ENCODE assay signal across 8 mouse cellular contexts in genomic region chr4:114647689-114648088, GRCm38 (mm10).
DNase-seq lines count a peak whose midpoint lies in the region; ATAC-seq and TF ChIP-seq lines count a peak whose summit lies in the region.

No protein-coding gene starts in this region.

- no peaks in the 10 kb centered on the region for H3K9me3 ChIP-seq in midbrain, embryonic 10.5 days (replicated peaks)
- H3K9me3 ChIP-seq in midbrain, embryonic 16.5 days (replicated peaks; ENCODE audit: control insufficient read depth, low read length, poor library complexity, severe bottlenecking) = no peaks in the 10 kb centered on the region
- no peaks in the 10 kb centered on the region for H3K9me3 ChIP-seq in lung, embryonic 14.5 days (ENCODE audit: low read depth, low read length)

- TF ChIP-seq CTCF in lung, embryonic 14.5 days (IDR thresholded peaks at IDR 0.05; ENCODE audit: low read depth) = peak; percentile 94

- no peak for ATAC-seq in midbrain, embryonic 16.5 days
- ATAC-seq in frontal cortex, adult (ENCODE audit: low TSS enrichment) = peak; percentile 91
- ATAC-seq in lung, embryonic 14.5 days (ENCODE audit: insufficient read depth) = peak; percentile 28; the same call in 1 of the 2 replicates

- H3K27ac ChIP-seq in midbrain, embryonic 10.5 days (replicated peaks) = no peak overlapping the region
- H3K27ac ChIP-seq in midbrain, embryonic 16.5 days (ENCODE audit: low read length) = no peak overlapping the region
- H3K27ac ChIP-seq in lung, embryonic 14.5 days (ENCODE audit: low read depth) = no peak overlapping the region

- H3K36me3 ChIP-seq in midbrain, embryonic 10.5 days = no peaks in the 10 kb centered on the region
- H3K36me3 ChIP-seq in midbrain, embryonic 16.5 days (ENCODE audit: control insufficient read depth, insufficient read depth, low read length) = no peaks in the 10 kb centered on the region
- H3K36me3 ChIP-seq in lung, embryonic 14.5 days (ENCODE audit: insufficient read depth) = no peaks in the 10 kb centered on the region

- no peak overlapping the region for H3K4me3 ChIP-seq in midbrain, embryonic 10.5 days
- no peak overlapping the region for H3K4me3 ChIP-seq in midbrain, embryonic 16.5 days (ENCODE audit: low read depth, low read length)
- H3K4me3 ChIP-seq in lung, embryonic 14.5 days (ENCODE audit: low read depth, low read length) = no peak overlapping the region

- peaks cover 50% of the 10 kb centered on the region for H3K27me3 ChIP-seq in midbrain, embryonic 10.5 days (ENCODE audit: low read depth, poor library complexity, severe bottlenecking)
- peaks cover 5% of the 10 kb centered on the region; the same call in 1 of the 2 replicates for H3K27me3 ChIP-seq in midbrain, embryonic 16.5 days (ENCODE audit: control insufficient read depth, insufficient read depth, low read depth, low read length)
- H3K27me3 ChIP-seq in lung, embryonic 14.5 days (ENCODE audit: insufficient read depth, low read length) = peaks cover 19% of the 10 kb centered on the region; the same call in 1 of the 2 replicates

- no peak overlapping the region for H3K9ac ChIP-seq in midbrain, embryonic 16.5 days (ENCODE audit: low read depth, low read length)
- no peak overlapping the region for H3K9ac ChIP-seq in lung, embryonic 14.5 days

- WGBS in midbrain, embryonic 10.5 days = 8% methylated on average over 4 of the region's 4 CpGs
- WGBS in midbrain, embryonic 16.5 days = 5% methylated on average over 4 of the region's 4 CpGs
- WGBS in lung, embryonic 14.5 days = 6% methylated on average over 4 of the region's 4 CpGs

- peak; percentile 78 for DNase-seq in midbrain, embryonic 10.5 days (ENCODE audit: low spot score)
- peak; percentile 71 for DNase-seq in brain, adult 2 months (ENCODE audit: low read depth, low spot score)
- DNase-seq in kidney, postnatal 14 days = peak; percentile 79
- DNase-seq in lung, embryonic 14.5 days = peak; percentile 89
- peak; percentile 13 for DNase-seq in retina, adult 2 months (ENCODE audit: low read depth, low spot score)
- peak; percentile 35 for DNase-seq in yolk sac, embryonic 10.5 days (ENCODE audit: low spot score)

- no peak overlapping the region for H3K4me2 ChIP-seq in midbrain, embryonic 16.5 days (ENCODE audit: low read length)
- no peak overlapping the region for H3K4me2 ChIP-seq in lung, embryonic 14.5 days

- peaks cover 27% of the 10 kb centered on the region for H3K4me1 ChIP-seq in midbrain, embryonic 10.5 days
- H3K4me1 ChIP-seq in midbrain, embryonic 16.5 days (ENCODE audit: control insufficient read depth, insufficient read depth, low read length) = no peaks in the 10 kb centered on the region
- 0 out of 2 replicates have a peak, but pooled peaks cover 6% of the 10 kb centered on the region for H3K4me1 ChIP-seq in lung, embryonic 14.5 days (ENCODE audit: insufficient read depth)

Comparison
In these comparisons a context has a peak if more than half of its experiments do, and no peak if none do; other contexts are left out.
1. DNase-seq: peak in every context shown above with its lines; median percentile 89 in lung, embryonic 14.5 days; 79 in kidney, postnatal 14 days; 78 in midbrain, embryonic 10.5 days; 71 in brain, adult 2 months; 35 in yolk sac, embryonic 10.5 days; 13 in retina, adult 2 months.